Mouse (Mus musculus): ENCODE results near the gene Mvb12a. TPM values are rescaled to one million over a fixed set of nuclear protein-coding genes. Genes with fewer than 3 reads are reported as not detected.
A peak's percentile ranks its signal among the peaks of the same experiment; 100 is the strongest.

Gene Mvb12a
- polyA plus RNA-seq (2012; rRNA removed): 180 and 251 TPM in 2 replicates

- Histone ChIP-seq H3K36me3 (ENCODE audit: control insufficient read depth, insufficient read depth, low read length) (peaks cover 23% of the 10 kb centered on the region), H3K27me3 (ENCODE audit: control insufficient read depth, insufficient read depth, low read length) (no peaks in the 10 kb centered on the region), H3K4me3 (ENCODE audit: low read depth, low read length) (peak within 1 kb of the TSS; percentile 82), H3K4me1 (ENCODE audit: control insufficient read depth, insufficient read depth, insufficient read length, low read length) (peaks cover 9% of the 10 kb centered on the region), H3K27ac (ENCODE audit: insufficient read depth, low read depth, low read length) (peak within 1 kb of the TSS; percentile 76)
- under 1% methylated on average over 55 of the region's 55 CpGs for WGBS
- peak; percentile 65; the same call in 1 of the 2 replicates for TF ChIP-seq POLR2A (IDR thresholded peaks at IDR 0.05; ENCODE audit: low read depth, low read length)
- TF ChIP-seq CTCF (IDR thresholded peaks at IDR 0.05; ENCODE audit: extremely low read depth, insufficient read length, insufficient replicate concordance, low read depth, low read length): no peak
Measured at GRCm38 (mm10) chr8:71542632-71543343, at the start of gene Mvb12a. Gene Mvb12a, plus strand, starts transcription at chr8:71542922.

GRCm38 (mm10) chr8:71495039-71495438 is 47.7 kb upstream of the Mvb12a start:
- peak; percentile 73 for TF ChIP-seq CTCF (IDR thresholded peaks at IDR 0.05; ENCODE audit: extremely low read depth, insufficient read length, insufficient replicate concordance, low read depth, low read length)
- TF ChIP-seq POLR2A (IDR thresholded peaks at IDR 0.05; ENCODE audit: low read depth, low read length): no peak
- Histone ChIP-seq H3K4me1 (ENCODE audit: control insufficient read depth, insufficient read depth, insufficient read length, low read length) (peaks cover 7% of the 10 kb centered on the region), H3K36me3 (ENCODE audit: control insufficient read depth, insufficient read depth, low read length) (peaks cover 16% of the 10 kb centered on the region; the same call in 1 of the 2 replicates), H3K4me3 (ENCODE audit: low read depth, low read length) (no peak overlapping the region), H3K27ac (ENCODE audit: insufficient read depth, low read depth, low read length) (0 out of 2 replicates have a peak overlapping the region, but pooled peaks have one; percentile 50), H3K27me3 (ENCODE audit: control insufficient read depth, insufficient read depth, low read length) (no peaks in the 10 kb centered on the region)
- 26% methylated on average over 16 of the region's 16 CpGs for WGBS

GRCm38 (mm10) chr8:71495811-71496210 is 46.9 kb upstream of the Mvb12a start:
- no peak overlapping the region for H3K4me3 ChIP-seq (ENCODE audit: low read depth, low read length)
- 79% methylated on average over 5 of the region's 5 CpGs for WGBS
- no peaks in the 10 kb centered on the region for H3K27me3 ChIP-seq (ENCODE audit: control insufficient read depth, insufficient read depth, low read length)
- peaks cover 15% of the 10 kb centered on the region; the same call in 1 of the 2 replicates for H3K36me3 ChIP-seq (ENCODE audit: control insufficient read depth, insufficient read depth, low read length)
- TF ChIP-seq POLR2A (IDR thresholded peaks at IDR 0.05; ENCODE audit: low read depth, low read length) (no peak), CTCF (IDR thresholded peaks at IDR 0.05; ENCODE audit: extremely low read depth, insufficient read length, insufficient replicate concordance, low read depth, low read length) (no peak)
- H3K4me1 ChIP-seq (ENCODE audit: control insufficient read depth, insufficient read depth, insufficient read length, low read length): peaks cover 7% of the 10 kb centered on the region
- peak overlapping the region; percentile 25; the same call in 1 of the 2 replicates for H3K27ac ChIP-seq (ENCODE audit: insufficient read depth, low read depth, low read length)

- WGBS: 58% methylated on average over 11 of the region's 11 CpGs
- Histone ChIP-seq H3K4me3 (ENCODE audit: low read depth, low read length) (no peak overlapping the region), H3K36me3 (ENCODE audit: control insufficient read depth, insufficient read depth, low read length) (peaks cover 12% of the 10 kb centered on the region; the same call in 1 of the 2 replicates), H3K4me1 (ENCODE audit: control insufficient read depth, insufficient read depth, insufficient read length, low read length) (peaks cover 2% of the 10 kb centered on the region), H3K27me3 (ENCODE audit: control insufficient read depth, insufficient read depth, low read length) (no peaks in the 10 kb centered on the region), H3K27ac (ENCODE audit: insufficient read depth, low read depth, low read length) (peak overlapping the region; percentile 33; the same call in 1 of the 2 replicates)
- no peak for TF ChIP-seq CTCF (IDR thresholded peaks at IDR 0.05; ENCODE audit: extremely low read depth, insufficient read length, insufficient replicate concordance, low read depth, low read length)
- no peak for TF ChIP-seq POLR2A (IDR thresholded peaks at IDR 0.05; ENCODE audit: low read depth, low read length)
Measured at GRCm38 (mm10) chr8:71496481-71496880, 46.2 kb upstream of the Mvb12a start.

- WGBS: 84% methylated on average over 1 of the region's 1 CpGs
- Histone ChIP-seq H3K36me3 (ENCODE audit: control insufficient read depth, insufficient read depth, low read length) (peaks cover 12% of the 10 kb centered on the region; the same call in 1 of the 2 replicates), H3K27ac (ENCODE audit: insufficient read depth, low read depth, low read length) (no peak overlapping the region), H3K4me1 (ENCODE audit: control insufficient read depth, insufficient read depth, insufficient read length, low read length) (no peaks in the 10 kb centered on the region; the same call in 1 of the 2 replicates), H3K27me3 (ENCODE audit: control insufficient read depth, insufficient read depth, low read length) (no peaks in the 10 kb centered on the region), H3K4me3 (ENCODE audit: low read depth, low read length) (no peak overlapping the region)
- TF ChIP-seq POLR2A (IDR thresholded peaks at IDR 0.05; ENCODE audit: low read depth, low read length) (no peak), CTCF (IDR thresholded peaks at IDR 0.05; ENCODE audit: extremely low read depth, insufficient read length, insufficient replicate concordance, low read depth, low read length) (no peak)
Measured at GRCm38 (mm10) chr8:71497077-71497645, 45.6 kb upstream of the Mvb12a start.

GRCm38 (mm10) chr8:71497881-71498501 is 44.7 kb upstream of the Mvb12a start:
- peaks cover 9% of the 10 kb centered on the region; the same call in 1 of the 2 replicates for H3K36me3 ChIP-seq (ENCODE audit: control insufficient read depth, insufficient read depth, low read length)
- no peak for TF ChIP-seq CTCF (IDR thresholded peaks at IDR 0.05; ENCODE audit: extremely low read depth, insufficient read length, insufficient replicate concordance, low read depth, low read length)
- no peak for TF ChIP-seq POLR2A (IDR thresholded peaks at IDR 0.05; ENCODE audit: low read depth, low read length)
- no peak overlapping the region for H3K4me3 ChIP-seq (ENCODE audit: low read depth, low read length)
- 33% methylated on average over 15 of the region's 15 CpGs for WGBS
- no peaks in the 10 kb centered on the region for H3K27me3 ChIP-seq (ENCODE audit: control insufficient read depth, insufficient read depth, low read length)
- no peak overlapping the region for H3K27ac ChIP-seq (ENCODE audit: insufficient read depth, low read depth, low read length)
- no peaks in the 10 kb centered on the region; the same call in 1 of the 2 replicates for H3K4me1 ChIP-seq (ENCODE audit: control insufficient read depth, insufficient read depth, insufficient read length, low read length)
